Mouse (Mus musculus) yolk sac, embryonic 10.5 days (tissue): ENCODE measurements at regions not wholly inside any gene's neighbourhood (a gene's known extent, or its start where the extent isn't known, plus 50 kb on each side); places are given as distances from the start of the nearest gene placed in this dataset.

Source experiments
- DNase-seq: peaks from one replicate; pipeline ENCODE4 v3.0.0-alpha.2; 2017; ENCODE audit warnings: low spot score

- DNase-seq = no peak
Measured at GRCm38 (mm10) chr17:81180813-81181424, 116.0 kb upstream of the Thumpd2 start.

- DNase-seq = no peak
Measured at GRCm38 (mm10) chr17:81176306-81176705, 111.4 kb upstream of the Thumpd2 start.

DNA sequence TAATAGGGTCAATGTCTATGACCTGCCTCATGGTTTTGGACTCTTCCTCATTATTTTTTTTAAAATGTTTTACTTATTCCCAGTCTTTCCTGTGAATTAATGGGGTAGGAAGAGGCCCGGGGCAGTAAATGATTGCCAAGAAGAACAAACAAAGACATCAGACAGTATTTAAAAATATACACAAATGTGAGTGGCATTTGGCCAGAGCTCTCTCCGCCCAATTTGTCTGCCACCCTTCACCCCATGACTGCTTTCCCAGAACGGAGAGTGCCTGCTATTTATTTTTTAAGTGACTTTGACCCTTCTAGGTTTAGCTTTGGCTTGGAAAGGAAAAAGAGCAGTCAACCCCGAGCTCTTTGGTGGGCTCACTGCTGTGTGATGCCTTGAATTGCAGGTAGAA lies 111.0 kb upstream of the Thumpd2 start:
- DNase-seq = no peak

DNA sequence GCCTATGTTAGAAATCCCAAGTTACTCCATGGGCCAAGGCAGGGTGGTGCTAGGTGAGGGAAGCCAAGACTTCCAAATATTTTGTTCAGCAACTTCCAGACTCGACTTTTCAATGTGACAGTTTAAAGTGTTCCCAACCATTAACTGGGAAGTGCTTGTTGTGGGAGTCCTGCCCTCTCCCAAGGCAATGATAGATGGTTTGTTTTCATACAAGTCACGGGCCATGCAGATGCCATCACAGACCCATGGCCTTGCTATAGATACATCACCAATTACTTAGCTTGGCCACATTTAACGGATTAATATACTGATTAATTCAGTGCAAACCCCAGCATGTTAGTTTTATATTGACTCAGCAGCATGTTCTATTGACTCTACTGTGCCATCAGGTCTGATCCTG lies 108.1 kb upstream of the Thumpd2 start:
- no peak for DNase-seq

DNA sequence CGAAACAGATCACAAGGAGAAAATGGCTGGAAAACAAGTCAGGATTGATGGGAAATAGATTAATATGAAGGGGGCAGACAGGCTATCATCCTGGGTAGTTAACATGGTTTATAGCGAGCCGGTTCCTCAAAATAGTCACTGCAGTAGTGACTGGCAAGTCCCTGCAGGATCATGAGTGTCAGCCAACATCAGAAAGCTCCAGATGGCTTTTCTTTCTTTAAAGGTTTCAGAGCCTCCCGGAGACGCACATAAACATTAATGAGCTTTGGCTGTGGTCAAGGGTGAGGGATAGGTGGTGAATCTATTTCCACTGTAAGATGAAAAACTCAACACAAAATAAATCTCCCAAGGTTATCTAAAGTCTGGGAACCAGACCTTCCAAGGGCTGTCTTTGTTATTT lies 104.2 kb upstream of the Thumpd2 start:
- no peak for DNase-seq

GRCm38 (mm10) chr17:81150730-81151129 lies 85.8 kb upstream of the Thumpd2 start:
- no peak for DNase-seq

- DNase-seq = no peak
Measured at GRCm38 (mm10) chr17:81134702-81135101, 69.8 kb upstream of the Thumpd2 start.

GRCm38 (mm10) chr17:81133227-81133626 lies 68.3 kb upstream of the Thumpd2 start:
- DNase-seq = no peak
